Mouse (Mus musculus) hindbrain, embryonic 12.5 days (tissue): Measurements from ENCODE around the gene Rab24. TPM values are rescaled to one million over a fixed set of nuclear protein-coding genes. Genes with fewer than 3 reads are reported as not detected.

Source experiments
- ATAC-seq: fragments of 200-750 bp; cut with Nextera tagmentation; 2 replicates; pipeline ENCODE4 v1.8.0; 2017; ENCODE audit warnings: moderate TSS enrichment; ENCODE audit not compliant: low FRiP score
- H3K27ac ChIP-seq: fragments of 300-500 bp; sonication (generic); 2 replicates; pipeline ENCODE4 v1.5.1; 2016; ENCODE audit warnings: mild to moderate bottlenecking
- H3K27me3 ChIP-seq: fragments of 300-500 bp; sonication (generic); 2 replicates; pipeline ENCODE4 v1.6.1; 2016; ENCODE audit warnings: mild to moderate bottlenecking
- H3K36me3 ChIP-seq: fragments of 300-500 bp; sonication (generic); 2 replicates; pipeline ENCODE4 v1.6.1; 2016; ENCODE audit warnings: mild to moderate bottlenecking
- H3K4me1 ChIP-seq: fragments of 300-500 bp; sonication (generic); 2 replicates; pipeline ENCODE4 v1.6.1; 2016
- H3K4me2 ChIP-seq: fragments of 300-500 bp; sonication (generic); replicated peaks from 2 replicates; pipeline ENCODE4 v1.6.1; 2016; ENCODE audit warnings: mild to moderate bottlenecking
- H3K4me3 ChIP-seq: fragments of 300-500 bp; sonication (generic); 2 replicates; pipeline ENCODE4 v1.5.1; 2016; ENCODE audit warnings: mild to moderate bottlenecking
- H3K9ac ChIP-seq: fragments of 300-500 bp; sonication (generic); 2 replicates; pipeline ENCODE4 v1.6.1; 2016; ENCODE audit warnings: mild to moderate bottlenecking, moderate library complexity
- H3K9me3 ChIP-seq: fragments of 300-500 bp; sonication (generic); replicated peaks from 2 replicates; pipeline ENCODE4 v1.6.1; 2016; ENCODE audit warnings: mild to moderate bottlenecking
- WGBS: fragments of 180-500 bp; shearing (Covaris S2); methylation state at CpG from one replicate; pipeline ENCODE4 v1.1.7; 2016; 5-methylcytosine and 5-hydroxymethylcytosine counted together
- polyA plus RNA-seq: library from polyadenylated mRNA; unstranded; fragments of >200 nt; fragmentation: Nextera tagmentation; extraction: Ambion mirVana; gene quantifications from 2 replicates; pipeline ENCODE4 v1.2.1, GENCODE M21; 2016

Gene Rab24
- polyA plus RNA-seq: 101 and 105 TPM in 2 replicates

DNA sequence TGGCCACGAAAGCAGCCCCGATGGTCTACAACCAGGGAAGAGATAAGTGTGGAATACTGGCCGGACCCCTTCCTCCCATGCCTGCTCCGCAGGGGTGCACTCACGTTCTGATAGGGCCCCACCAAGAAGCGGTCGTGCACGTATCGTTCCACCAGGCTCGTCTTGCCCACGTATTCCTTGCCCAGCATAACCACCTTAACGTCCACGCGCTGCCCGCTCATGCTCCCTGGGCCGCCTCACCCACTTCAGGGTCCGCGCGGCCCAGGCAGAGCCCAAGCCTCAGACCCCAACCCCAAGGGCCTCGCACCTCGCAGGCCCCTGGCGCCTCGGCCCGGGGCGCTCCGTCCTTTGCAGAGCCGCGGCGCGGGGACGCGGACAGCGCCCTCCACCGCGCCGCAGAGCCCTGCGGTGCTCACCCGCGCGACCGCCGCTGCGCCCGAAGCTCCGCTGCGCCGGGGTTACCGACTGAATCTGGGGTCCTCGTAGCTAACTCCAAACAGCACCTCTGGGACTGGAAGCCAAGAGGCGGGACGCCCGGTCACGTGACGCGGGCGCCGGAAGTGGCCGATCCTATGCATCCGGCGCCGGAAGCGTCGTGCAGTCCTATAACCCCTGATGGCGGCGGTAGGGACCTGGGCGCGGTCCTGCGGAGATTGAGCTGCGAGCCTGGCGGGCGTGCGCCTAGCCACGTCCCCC lies at the start of gene Rab24:
Gene Rab24 (minus strand): TSS at position 513 of the 696 bp plus-strand sequence.
- Histone ChIP-seq H3K36me3 (peaks cover 54% of the 10 kb centered on the region), H3K4me1 (peaks cover 30% of the 10 kb centered on the region)

DNA sequence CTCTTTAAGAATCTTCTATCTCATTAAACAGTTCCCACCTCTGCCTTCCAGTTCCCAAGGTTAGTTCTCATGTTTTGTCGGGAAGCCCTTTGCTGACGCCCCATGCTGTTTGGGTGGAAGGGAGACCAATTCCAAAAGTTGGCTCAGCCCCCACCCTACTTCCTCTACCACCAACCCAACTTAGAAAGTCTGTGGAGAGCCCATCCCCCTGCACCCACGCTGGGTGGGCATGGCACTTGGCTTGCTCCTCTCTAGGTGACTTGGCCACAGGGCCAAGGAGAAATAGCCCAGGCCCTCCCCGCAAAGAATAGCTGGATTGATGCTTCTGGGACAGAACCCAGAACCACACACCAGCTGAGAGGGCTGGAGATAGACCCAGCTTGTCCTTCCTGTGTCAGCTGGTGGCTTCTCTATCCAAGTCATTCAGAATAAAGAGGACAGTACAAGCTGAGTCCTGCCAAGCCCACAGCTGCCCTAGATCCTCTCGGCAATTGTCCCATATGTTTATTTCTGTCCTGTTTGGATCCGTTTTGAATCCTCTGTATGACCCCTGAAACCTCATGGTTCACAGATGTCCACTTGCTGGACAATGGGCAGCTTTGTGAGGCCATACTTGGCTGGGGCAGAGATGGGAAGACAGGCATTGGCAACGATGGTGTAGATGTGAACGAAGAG lies 49.4 kb upstream of the Rab24 start:
- 67% methylated on average over 8 of the region's 8 CpGs for WGBS
- Histone ChIP-seq H3K4me3 (no peak overlapping the region), H3K4me1 (no peaks in the 10 kb centered on the region), H3K27me3 (peaks cover 35% of the 10 kb centered on the region), H3K27ac (no peak overlapping the region), H3K9me3 (no peaks in the 10 kb centered on the region), H3K36me3 (no peaks in the 10 kb centered on the region), H3K9ac (no peak overlapping the region), H3K4me2 (no peak overlapping the region)
- no peak for ATAC-seq

More for the DNA sequence above, at the start of gene Rab24:
- peak within 1 kb of the TSS; percentile 95 for H3K9ac ChIP-seq
- H3K4me3 ChIP-seq: peak within 1 kb of the TSS; percentile 95
- H3K27me3 ChIP-seq: no peaks in the 10 kb centered on the region
- peak within 1 kb of the TSS; percentile 80 for H3K27ac ChIP-seq
- no peaks in the 10 kb centered on the region for H3K9me3 ChIP-seq
- under 1% methylated on average over 73 of the region's 73 CpGs for WGBS
- peak; percentile 95 for ATAC-seq
- H3K4me2 ChIP-seq: peak within 1 kb of the TSS; percentile 81

DNA sequence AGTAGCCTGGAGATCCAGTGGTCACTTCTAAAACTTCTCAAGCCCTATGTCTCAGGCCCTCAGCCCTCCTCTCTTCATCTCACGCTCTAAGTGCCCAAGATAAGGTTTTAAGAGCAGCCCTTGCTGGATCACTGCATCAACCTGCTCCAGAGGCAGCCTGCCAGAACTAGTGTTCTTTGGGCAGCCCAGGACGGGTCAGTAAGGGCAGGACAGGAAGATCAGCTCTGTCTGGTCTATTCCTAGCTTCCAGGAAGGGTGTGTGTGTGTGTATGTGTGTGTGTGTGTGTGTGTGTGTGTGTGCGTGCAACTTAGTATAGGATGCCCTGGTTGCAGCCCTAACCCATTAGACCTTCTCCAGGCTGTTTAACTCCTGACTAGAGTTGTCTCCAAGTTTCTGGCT lies 48.5 kb upstream of the Rab24 start:
- Histone ChIP-seq H3K9ac (no peak overlapping the region), H3K36me3 (no peaks in the 10 kb centered on the region), H3K4me3 (no peak overlapping the region), H3K27ac (no peak overlapping the region), H3K4me1 (no peaks in the 10 kb centered on the region), H3K4me2 (no peak overlapping the region), H3K27me3 (peaks cover 36% of the 10 kb centered on the region), H3K9me3 (no peaks in the 10 kb centered on the region)
- WGBS: 68% methylated on average over 3 of the region's 3 CpGs
- ATAC-seq: no peak

DNA sequence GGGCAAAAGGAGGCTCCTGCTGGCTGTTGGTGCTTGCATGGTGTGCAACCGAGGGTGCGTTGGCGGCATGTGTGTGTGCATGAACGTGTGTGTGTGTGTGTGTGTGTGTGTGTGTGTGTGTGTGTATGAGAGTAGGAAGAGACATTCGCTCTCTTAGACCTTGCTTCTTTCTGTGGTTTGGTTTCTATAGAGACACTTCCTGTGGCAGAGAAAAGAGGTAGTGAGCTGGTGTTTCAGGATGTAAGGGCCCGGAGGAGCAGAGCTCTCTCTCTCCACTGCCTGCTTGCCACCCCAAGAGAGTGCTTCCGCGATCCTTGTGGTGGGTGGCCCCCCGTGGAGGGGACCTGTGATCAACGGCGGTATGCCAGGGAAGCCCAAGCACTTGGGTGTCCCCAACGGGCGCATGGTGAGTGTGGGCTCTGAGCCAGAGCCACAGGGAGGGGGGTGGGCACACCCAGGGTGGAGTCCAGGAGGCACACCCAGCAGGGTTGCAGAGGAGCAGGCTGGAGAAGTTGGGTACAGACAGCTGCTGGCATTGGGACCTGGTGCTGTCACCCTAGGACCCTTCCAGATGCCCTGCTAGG lies 47.9 kb upstream of the Rab24 start, which contains the start of gene Rgs14:
Gene Rgs14 (plus strand): TSS at position 202 of the 584 bp plus-strand sequence.
- H3K4me2 ChIP-seq: no peak within 1 kb of the TSS
- 70% methylated on average over 13 of the region's 13 CpGs for WGBS
- no peaks in the 10 kb centered on the region for H3K36me3 ChIP-seq
- H3K4me3 ChIP-seq: no peak within 1 kb of the TSS
- ATAC-seq: no peak
- no peak within 1 kb of the TSS for H3K27ac ChIP-seq
- H3K9me3 ChIP-seq: no peaks in the 10 kb centered on the region
- H3K9ac ChIP-seq: no peak within 1 kb of the TSS
- peaks cover 35% of the 10 kb centered on the region for H3K27me3 ChIP-seq
- no peaks in the 10 kb centered on the region for H3K4me1 ChIP-seq

DNA sequence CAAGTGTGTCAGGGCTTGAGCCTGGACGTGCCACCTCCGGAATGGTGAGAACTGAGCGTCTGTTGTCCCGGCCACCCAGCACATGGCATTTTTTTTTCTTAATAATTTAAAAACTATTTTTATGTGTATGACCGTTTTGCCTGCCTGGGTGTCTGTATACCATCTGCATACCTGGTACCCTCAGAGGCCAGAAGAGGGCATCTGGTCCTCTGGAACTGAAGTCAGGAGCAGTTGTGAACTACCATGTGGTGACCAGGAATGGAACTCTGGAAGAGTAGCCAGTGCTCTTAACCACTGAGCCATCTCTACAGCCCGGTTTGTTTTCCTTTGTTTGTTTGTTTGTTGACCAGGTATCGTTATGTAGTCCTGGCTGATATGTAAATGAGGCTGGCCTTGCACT lies 46.7 kb upstream of the Rab24 start:
- H3K4me2 ChIP-seq: no peak overlapping the region
- 81% methylated on average over 7 of the region's 7 CpGs for WGBS
- H3K4me3 ChIP-seq: no peak overlapping the region
- no peaks in the 10 kb centered on the region for H3K4me1 ChIP-seq
- H3K9ac ChIP-seq: no peak overlapping the region
- H3K27ac ChIP-seq: no peak overlapping the region
- no peaks in the 10 kb centered on the region for H3K36me3 ChIP-seq
- H3K9me3 ChIP-seq: no peaks in the 10 kb centered on the region
- ATAC-seq: no peak
- H3K27me3 ChIP-seq: peaks cover 25% of the 10 kb centered on the region

DNA sequence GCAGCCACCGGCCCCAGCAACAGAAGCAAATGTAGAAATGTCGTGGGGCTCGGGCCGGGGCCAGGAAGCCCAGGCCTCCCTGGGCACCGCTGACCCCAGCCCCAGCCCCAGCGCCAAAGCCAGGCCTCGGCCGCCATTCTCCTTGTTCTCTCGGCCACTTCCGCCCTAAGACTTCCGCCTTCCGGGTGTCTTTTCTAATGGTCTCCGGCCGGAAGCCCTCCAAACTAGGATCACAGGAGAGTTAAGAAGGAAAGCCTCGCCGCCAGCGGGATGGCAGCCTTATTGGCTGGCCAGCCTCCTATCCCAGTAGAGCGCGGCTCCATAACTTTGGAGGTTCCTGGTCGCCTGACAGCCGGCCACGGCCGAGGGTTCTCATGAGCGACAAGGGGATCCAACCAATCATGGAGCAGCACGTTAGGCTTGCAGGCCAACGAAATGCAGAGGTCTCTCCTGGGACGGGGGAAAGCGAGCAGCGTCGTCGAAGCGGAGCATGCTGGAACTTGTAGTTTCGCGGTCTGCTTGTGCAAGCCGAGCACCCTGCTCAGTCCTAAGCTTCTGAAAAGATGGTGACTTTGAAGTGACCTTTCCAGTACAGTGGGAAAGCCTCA lies 40.8 kb upstream of the Rab24 start, which contains the start of gene Lman2:
Gene Lman2 (minus strand): TSS at position 331 of the 608 bp plus-strand sequence.
- 0 out of 2 replicates have a peak, but pooled peaks cover 5% of the 10 kb centered on the region for H3K27me3 ChIP-seq
- peak within 1 kb of the TSS; percentile 93 for H3K27ac ChIP-seq
- H3K9ac ChIP-seq: peak within 1 kb of the TSS; percentile 92
- H3K9me3 ChIP-seq: no peaks in the 10 kb centered on the region
- peak within 1 kb of the TSS; percentile 97 for H3K4me3 ChIP-seq
- H3K4me1 ChIP-seq: peaks cover 19% of the 10 kb centered on the region
- peak within 1 kb of the TSS; percentile 91 for H3K4me2 ChIP-seq
- peak; percentile 99 for ATAC-seq
- WGBS: 0% methylated on average over 35 of the region's 35 CpGs
- H3K36me3 ChIP-seq: peaks cover 20% of the 10 kb centered on the region

DNA sequence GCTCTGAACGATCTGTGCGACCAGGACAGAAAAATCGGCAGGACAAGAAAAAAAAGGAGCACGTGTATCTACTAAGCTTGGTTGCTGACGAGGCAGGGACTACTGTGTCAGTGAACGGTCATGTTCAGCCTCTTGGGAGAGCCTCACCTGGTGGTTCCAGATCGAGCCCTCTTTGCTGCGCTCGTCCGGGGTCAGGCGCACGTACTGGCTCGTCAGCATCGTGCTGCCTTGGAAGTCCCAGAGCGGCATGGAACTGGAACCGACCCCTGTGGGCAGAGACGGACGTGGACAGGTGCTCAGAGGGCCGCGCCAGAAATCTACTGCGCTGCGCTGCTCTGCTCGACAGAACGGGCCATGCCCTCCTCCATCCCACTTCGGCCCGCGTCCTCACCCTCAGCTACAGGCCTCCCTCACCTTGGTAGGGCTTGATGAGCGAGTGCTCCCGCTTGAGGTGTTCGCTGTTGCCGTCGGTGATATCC lies 40.3 kb upstream of the Rab24 start:
- Histone ChIP-seq H3K27me3 (0 out of 2 replicates have a peak, but pooled peaks cover 5% of the 10 kb centered on the region), H3K4me2 (peak overlapping the region; percentile 91), H3K9ac (peak overlapping the region; percentile 92), H3K27ac (peak overlapping the region; percentile 93), H3K36me3 (peaks cover 24% of the 10 kb centered on the region), H3K4me3 (peak overlapping the region; percentile 97), H3K9me3 (no peaks in the 10 kb centered on the region), H3K4me1 (peaks cover 19% of the 10 kb centered on the region)
- peak; percentile 62; the same call in 1 of the 2 replicates for ATAC-seq
- WGBS: 1% methylated on average over 32 of the region's 32 CpGs

DNA sequence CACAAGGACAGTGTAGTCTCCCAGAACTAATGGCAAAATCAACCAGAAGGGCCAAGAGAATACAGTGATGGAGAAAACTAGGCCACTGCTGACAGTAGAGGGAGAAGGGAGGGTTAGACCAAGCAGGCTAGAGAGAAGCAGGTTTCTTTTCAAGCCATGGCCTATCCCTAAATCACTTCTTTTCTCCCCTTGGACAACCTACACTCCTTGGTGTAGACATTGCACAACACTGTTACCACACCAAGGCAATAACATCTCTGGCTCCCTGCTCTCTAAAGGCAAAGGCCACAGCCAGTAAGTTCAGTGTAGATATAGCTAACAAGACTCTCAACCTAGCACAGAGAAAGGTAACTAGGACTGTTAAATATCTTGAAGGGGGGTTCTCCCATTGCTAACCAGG lies 39.4 kb upstream of the Rab24 start:
- Histone ChIP-seq H3K27me3 (0 out of 2 replicates have a peak, but pooled peaks cover 5% of the 10 kb centered on the region), H3K4me3 (peak overlapping the region; percentile 97), H3K36me3 (peaks cover 32% of the 10 kb centered on the region), H3K4me2 (peak overlapping the region; percentile 91), H3K9ac (peak overlapping the region; percentile 92; the same call in 1 of the 2 replicates), H3K4me1 (peaks cover 19% of the 10 kb centered on the region), H3K27ac (no peak overlapping the region), H3K9me3 (no peaks in the 10 kb centered on the region)
- ATAC-seq: no peak

DNA sequence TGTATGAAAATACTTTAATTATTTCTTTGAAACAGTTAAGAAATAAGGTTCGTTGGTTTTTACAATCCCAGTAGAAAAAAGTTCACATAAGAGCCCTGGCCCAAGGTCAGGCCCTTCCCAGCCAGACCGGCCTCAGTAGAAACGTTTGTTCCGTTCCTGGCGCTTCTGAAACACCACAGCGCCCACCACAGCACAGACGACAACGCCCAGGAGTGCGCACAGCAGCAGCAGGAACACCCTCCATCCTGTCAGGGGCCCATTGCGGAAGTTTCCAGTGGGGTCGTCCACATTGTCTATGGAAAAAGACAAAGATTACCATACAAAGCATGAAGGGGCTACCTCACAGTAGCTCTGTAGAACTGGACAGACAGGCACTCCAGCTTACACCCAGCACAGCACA lies 25.0 kb upstream of the Rab24 start:
- H3K27ac ChIP-seq: no peak overlapping the region
- H3K9ac ChIP-seq: no peak overlapping the region
- H3K9me3 ChIP-seq: no peaks in the 10 kb centered on the region
- ATAC-seq: no peak
- H3K4me3 ChIP-seq: no peak overlapping the region
- no peaks in the 10 kb centered on the region for H3K27me3 ChIP-seq
- no peaks in the 10 kb centered on the region for H3K4me1 ChIP-seq
- peaks cover 75% of the 10 kb centered on the region for H3K36me3 ChIP-seq
- H3K4me2 ChIP-seq: no peak overlapping the region
- WGBS: 86% methylated on average over 11 of the region's 11 CpGs

DNA sequence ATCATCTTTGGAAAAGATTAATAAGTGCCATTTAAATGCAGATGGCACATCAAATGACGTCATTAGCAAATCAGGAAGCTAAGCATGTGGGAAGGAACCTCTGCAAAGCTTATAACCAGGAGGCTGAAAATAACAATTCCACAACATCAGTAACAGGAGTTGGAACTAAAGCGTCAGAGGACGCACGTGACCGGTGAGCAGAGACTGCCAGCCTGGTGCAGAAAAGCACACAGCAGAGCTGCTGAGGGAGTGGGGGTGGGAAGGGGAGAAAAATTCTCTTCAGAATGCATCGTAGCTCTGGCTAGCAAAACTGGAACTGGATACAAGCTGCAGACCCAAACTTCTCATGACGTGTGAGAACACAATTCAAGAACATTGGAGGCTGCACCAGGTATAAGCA lies 22.5 kb upstream of the Rab24 start:
- no peaks in the 10 kb centered on the region for H3K9me3 ChIP-seq
- no peak overlapping the region for H3K4me3 ChIP-seq
- peaks cover 56% of the 10 kb centered on the region for H3K36me3 ChIP-seq
- H3K9ac ChIP-seq: no peak overlapping the region
- no peak overlapping the region for H3K27ac ChIP-seq
- H3K4me2 ChIP-seq: no peak overlapping the region
- H3K27me3 ChIP-seq: no peaks in the 10 kb centered on the region
- no peaks in the 10 kb centered on the region for H3K4me1 ChIP-seq
- WGBS: 89% methylated on average over 7 of the region's 7 CpGs
- no peak for ATAC-seq

DNA sequence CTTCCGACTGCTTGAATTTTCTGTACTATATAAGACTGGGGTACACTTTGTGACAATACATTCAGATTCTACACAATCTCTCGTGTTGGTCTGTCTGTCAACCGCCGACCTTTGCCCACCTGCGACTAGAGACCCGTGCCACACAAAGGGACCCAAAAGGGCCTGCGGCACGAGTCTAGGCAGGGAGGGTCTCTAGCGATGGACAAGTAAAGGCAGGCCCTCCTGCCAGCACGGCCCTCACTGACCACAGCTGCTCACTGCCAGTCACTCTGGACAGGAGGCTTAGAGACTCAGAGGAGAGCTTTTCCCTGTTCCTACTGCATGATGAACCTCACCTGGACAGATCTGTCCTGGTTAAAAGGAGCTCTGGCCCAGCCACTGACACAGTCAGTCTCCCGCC lies 20.7 kb upstream of the Rab24 start:
- Histone ChIP-seq H3K36me3 (peaks cover 39% of the 10 kb centered on the region), H3K9ac (no peak overlapping the region), H3K27ac (no peak overlapping the region), H3K9me3 (no peaks in the 10 kb centered on the region), H3K4me1 (no peaks in the 10 kb centered on the region), H3K4me2 (no peak overlapping the region), H3K27me3 (no peaks in the 10 kb centered on the region), H3K4me3 (no peak overlapping the region)
- WGBS: 38% methylated on average over 11 of the region's 11 CpGs
- ATAC-seq: no peak

DNA sequence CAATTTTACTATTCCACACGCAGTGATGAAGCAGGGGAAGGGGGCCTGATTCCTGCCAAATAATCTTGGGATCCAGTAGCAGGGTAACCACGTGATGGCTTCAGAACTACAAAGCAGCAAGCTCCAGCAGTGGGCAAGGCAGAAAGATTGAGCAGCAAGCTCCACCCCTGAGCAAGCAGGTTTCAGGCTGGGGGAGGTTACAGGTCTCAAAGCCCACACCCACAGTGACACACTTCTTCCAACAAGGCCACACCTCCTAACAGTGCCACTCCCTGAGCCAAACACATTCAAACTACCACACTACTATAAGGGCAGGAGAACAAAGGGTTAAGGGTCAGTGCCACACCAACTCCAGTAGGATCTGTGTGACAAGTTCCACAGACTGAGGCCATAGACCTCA lies 17.5 kb upstream of the Rab24 start:
- 40% methylated on average over 2 of the region's 2 CpGs for WGBS
- ATAC-seq: no peak

More for the DNA sequence above, 17.5 kb upstream of the Rab24 start:
- Histone ChIP-seq H3K4me3 (no peak overlapping the region), H3K9me3 (no peaks in the 10 kb centered on the region), H3K27me3 (no peaks in the 10 kb centered on the region), H3K36me3 (peaks cover 7% of the 10 kb centered on the region), H3K9ac (no peak overlapping the region), H3K4me2 (no peak overlapping the region), H3K27ac (no peak overlapping the region), H3K4me1 (no peaks in the 10 kb centered on the region)
